Mouse (Mus musculus): ENCODE data around the gene S100b.

The S100b gene

GRCm38 (mm10) chr10:76260358-76261059, 6.9 kb downstream of the S100b start:
- DNase-seq (ENCODE audit: extremely low spot score, low spot score) = no peak

- DNase-seq (ENCODE audit: extremely low spot score, low spot score) = no peak
These were observed 7.8 kb downstream of the S100b start for GRCm38 (mm10) chr10:76261447-76261846.

GRCm38 (mm10) chr10:76262431-76262830, 8.8 kb downstream of the S100b start:
- no peak for DNase-seq (ENCODE audit: extremely low spot score, low spot score)

GRCm38 (mm10) chr10:76271238-76271637, 17.6 kb downstream of the S100b start:
- no peak for DNase-seq (ENCODE audit: extremely low spot score, low spot score)

DNA sequence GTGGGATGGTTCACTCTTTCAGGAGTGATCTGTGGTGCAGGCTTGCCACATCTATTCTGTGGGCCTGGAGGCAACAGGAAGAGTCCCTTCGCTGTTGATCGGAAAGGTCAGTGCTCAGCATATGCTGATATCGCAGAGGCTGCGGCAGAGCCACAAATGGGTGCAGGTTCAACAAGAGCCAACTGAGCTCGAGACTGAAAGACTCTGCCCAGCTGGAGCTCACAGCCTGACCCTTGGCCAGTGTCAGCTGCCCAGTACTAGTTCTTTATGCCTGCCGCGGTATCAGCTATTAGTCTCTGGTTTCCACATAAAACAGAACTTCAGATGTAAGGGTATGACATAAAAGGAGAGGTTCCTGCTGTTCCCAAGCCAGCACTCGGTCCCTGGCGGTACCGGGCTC, 21.6 kb downstream of the S100b start:
- no peak for DNase-seq (ENCODE audit: extremely low spot score, low spot score)

- DNase-seq (ENCODE audit: extremely low spot score, low spot score) = no peak
These were observed 25.0 kb downstream of the S100b start for GRCm38 (mm10) chr10:76278541-76279097.

DNA sequence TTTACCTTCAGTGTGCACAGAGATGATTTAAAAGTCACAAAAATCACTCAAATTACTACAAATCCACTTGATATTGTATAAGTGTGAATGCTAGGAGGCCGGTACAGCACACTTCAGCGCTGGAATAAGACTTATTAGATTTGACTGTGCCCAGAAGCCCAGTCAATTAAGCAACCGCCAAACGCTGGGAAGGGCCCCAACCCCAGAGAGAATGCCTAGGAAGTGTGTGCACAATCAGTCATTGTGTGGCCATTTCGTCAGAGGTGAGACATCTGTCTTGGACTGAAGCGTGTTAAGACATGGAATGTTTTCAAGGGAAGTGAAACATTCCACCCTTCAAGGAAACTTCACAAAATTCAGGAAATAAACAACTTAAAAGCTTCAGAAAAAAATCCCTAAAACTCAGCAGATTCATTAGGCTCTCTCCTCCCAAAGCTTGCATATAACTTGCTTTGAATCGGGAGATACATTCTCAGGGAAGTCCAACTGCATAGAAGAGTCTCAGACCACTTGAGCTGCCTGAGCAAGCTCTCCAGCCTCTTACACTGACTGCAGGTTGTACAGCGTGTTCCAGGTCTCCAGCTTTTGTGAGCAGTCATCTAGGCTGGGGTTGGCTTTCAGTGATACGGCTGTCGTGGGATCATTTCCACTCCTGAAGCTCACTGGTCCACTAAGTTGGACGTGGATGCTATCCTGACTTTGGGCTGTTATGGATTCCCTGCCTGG, 34.8 kb downstream of the S100b start:
- DNase-seq (ENCODE audit: extremely low spot score, low spot score) = no peak

DNA sequence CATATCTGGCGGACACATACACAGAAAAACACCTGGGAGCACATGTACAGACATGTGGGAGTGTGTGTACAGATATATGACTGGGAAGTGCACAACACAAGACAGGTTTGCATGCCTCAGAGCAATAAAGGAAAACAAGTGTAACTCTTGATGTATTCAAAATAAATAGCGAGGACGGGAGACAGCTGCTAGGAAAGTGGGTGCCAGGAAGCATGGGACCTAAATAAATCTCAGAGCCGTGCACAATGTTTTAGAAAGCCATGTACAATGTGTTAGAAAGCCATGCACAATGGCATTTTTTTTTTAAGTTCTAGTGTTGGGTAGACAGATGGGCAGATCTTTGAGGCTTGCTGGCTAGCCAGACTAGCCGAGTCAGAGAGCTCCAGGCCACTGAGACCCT, 35.4 kb downstream of the S100b start:
- no peak for DNase-seq (ENCODE audit: extremely low spot score, low spot score)

DNA sequence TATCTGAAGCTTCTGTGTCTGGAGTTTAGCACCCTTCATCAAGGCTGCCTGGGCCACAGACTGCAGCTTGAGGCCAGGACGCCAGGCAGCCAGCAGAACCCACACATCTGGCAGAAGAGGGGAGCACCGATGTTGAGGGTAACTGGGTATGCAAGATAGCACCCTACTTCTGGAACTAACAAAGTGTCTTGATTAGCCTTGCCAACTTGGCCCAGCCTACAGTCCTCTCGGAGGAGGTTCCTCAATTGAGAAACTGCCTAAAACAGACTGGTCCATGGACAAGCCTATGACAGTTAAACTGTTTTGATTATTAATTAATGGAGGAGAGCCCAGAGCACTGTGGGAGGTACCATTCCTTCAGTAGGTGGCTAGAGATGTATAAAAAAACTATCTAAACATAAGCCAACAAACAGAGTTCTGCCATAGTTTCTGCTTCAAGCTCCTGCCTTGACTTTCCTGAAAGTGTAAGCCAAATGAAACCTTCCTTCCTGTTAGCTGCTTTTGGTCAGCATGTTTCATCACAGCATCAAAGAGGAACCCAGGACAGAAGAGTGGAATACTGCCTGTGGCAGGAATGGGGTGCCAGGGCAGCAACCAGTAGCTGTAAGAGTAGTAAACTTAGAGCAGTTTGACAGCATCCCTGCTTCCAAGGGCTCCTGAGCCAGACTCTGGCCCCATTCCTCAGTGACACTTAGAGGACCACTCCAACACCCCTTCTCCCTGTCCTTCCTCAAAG, 36.5 kb downstream of the S100b start:
- DNase-seq (ENCODE audit: extremely low spot score, low spot score) = no peak

- no peak for DNase-seq (ENCODE audit: extremely low spot score, low spot score)
These were observed 39.6 kb downstream of the S100b start for GRCm38 (mm10) chr10:76293222-76293621.

DNA sequence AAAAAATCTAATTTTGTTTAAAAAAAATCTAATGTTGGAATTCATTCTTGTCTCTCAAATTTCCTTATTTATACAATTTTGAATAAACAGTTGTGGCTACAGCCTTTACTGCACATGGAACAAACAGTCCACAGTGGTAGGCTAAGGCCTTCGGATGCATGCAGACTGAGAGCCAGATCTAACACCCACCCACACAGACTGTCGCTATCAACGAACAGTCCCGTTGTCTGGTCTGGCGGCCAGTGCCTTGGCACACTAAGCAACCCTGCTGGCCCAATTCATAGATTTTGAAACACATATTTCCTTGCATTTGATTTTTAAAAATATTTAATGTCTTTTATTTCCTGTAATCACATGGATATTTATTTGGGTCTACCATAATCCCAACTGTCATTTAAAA, 46.5 kb downstream of the S100b start:
- DNase-seq (ENCODE audit: extremely low spot score, low spot score) = no peak

- DNase-seq (ENCODE audit: extremely low spot score, low spot score) = no peak
These were observed 53.1 kb downstream of the S100b start for GRCm38 (mm10) chr10:76306738-76307137.

Measured in neural tube, embryonic 10.5 days (tissue).